Mouse (Mus musculus) brain, embryonic 14.5 days (tissue): ENCODE measurements around the gene Moap1.

ENCODE experiments used
- CTCF ChIP-seq: fragments of 200-500 bp; IDR thresholded peaks from 2 replicates; pipeline ENCODE4 v1.5.1; 2012; ENCODE audit warnings: inconsistent platforms, mild to moderate bottlenecking, moderate library complexity, borderline replicate concordance; ENCODE audit not compliant: insufficient read depth, insufficient read length; ENCODE audit errors: extremely low read depth
- POLR2A ChIP-seq: fragments of 200-500 bp; IDR thresholded peaks from 2 replicates; pipeline ENCODE4 v1.6.1; 2012; ENCODE audit warnings: mild to moderate bottlenecking, inconsistent platforms, borderline replicate concordance; ENCODE audit not compliant: poor library complexity, insufficient read depth, insufficient read length, severe bottlenecking; ENCODE audit errors: extremely low read depth

DNA sequence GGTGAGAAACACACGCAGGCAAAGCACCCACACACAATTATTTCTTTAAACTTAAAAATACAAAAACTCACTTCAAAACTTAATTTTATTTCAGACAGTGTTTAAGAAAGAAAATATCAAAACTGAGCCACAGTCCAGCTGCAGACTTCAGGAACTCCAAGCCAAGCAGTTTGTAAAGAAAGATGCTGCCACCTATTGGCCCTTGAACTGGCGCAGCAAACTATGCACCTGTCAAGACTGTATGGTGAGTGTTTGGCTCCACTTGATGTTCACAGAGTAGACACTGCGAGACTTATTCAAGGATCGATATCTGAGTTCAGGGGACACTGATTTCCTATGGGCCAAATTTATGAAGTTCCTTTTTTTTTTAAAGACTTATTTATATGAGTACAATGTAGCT lies 25.5 kb upstream of the Moap1 start:
- TF ChIP-seq CTCF = peak; percentile 10; the same call in 1 of the 2 replicates
- no peak for TF ChIP-seq POLR2A
